Mouse (Mus musculus): ENCODE measurements around the gene Fmn2.

Gene Fmn2

GRCm38 (mm10) chr1:174501661-174502030, at the start of gene Fmn2:
TSS of gene Fmn2 (plus strand) at chr1:174501825.
- DNase-seq = peak; percentile 91

DNA sequence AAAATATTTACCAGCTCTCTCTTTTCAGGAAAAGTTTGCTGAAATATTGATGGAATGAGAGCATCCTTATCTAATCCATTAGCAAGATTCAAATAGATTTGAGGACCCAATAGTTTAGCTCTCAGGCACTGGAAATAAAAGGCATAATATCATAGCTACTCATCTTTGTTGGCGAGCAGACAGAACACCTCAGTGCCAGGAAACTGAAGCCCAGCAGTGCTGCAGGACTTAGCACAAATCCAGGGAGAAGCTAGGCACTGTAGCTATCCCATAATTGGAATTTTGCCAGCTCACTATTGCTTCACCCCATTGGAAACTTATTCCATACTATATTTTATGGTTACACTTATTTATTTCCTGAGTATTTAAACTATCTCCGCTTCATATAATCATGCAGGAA, 46.5 kb upstream of the Fmn2 start:
- DNase-seq = no peak

DNA sequence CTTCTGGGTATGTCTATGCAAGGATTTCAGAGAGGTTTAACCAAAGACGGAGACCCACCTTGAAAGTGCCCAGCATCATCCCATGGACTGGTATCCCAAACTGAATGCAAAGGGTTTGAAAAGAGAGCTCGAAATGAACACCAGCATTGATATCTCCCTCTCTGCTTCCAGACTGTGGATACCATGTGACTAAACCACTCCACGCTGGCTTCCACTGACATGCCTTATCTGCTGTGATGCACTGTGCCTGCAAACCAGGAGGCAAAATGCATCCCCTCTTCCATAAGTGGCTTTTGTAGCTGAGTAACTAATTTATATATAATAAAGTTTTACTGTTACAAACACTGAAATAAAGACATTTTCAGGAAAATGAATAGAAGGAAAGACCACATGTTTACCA, 36.2 kb upstream of the Fmn2 start:
- no peak for DNase-seq

DNA sequence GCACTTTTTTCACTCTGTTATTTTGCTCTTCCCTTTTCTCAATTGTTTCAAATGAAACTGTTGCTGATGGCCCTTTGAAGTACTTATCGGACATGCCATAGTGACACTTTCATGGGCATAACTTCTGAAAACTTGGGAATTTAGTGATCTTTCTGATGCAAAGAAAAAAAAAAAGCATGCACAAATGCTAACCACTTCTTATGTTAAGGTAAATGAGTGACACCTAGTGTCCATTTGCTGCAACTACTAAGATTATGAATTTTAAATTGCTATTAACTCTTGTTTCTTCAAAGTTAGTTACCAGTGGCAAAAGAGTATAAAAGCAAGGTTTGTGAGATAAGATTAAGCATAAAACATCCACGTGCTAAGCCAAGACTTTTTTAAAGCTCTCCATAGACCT, 35.4 kb upstream of the Fmn2 start:
- no peak for DNase-seq

- peak; percentile 54 for DNase-seq
Observed at GRCm38 (mm10) chr1:174469736-174470135, 31.9 kb upstream of the Fmn2 start.

DNA sequence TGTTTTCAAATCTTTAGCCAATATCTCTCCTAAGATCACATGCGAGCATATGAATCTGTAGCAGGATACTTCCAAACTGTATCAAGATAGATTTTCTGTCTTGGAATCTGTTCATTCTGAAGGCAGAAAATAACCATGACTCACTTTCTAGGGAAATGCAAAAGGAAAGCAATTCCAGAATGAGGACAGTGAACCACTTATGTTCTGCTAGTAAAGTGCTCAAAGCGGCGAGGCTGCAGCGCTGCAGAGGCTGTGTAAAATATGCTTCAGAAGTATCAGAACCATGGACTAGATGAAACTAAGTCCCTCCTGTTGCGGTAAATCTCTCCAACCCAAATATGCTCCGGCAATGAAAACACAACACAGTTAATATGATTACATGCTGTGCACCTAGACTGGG, 19.1 kb upstream of the Fmn2 start:
- peak; percentile 48 for DNase-seq

- DNase-seq = no peak
Observed at GRCm38 (mm10) chr1:174500064-174500463, 1.6 kb upstream of the Fmn2 start.

DNA sequence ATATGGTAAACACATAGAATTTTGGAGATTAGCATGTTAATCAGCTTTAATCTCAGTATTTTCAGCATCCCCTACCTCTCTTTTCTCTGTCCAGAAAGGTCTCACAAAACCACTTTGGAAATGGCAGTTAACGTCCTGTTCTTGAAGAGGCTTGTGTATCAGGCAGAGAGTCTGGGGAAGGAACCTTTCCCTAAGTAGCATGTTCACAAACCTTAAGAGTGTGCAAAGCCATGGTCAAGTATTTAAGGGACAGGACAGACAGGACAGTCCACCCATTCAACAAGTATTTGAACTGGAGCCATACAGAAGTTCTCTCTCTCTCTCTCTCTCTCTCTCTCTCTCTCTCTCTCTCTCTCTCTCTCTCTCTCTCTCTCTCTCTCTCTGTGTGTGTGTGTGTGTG, 614 bp upstream of the Fmn2 start:
- DNase-seq = no peak

- DNase-seq = peak; percentile 83
Observed at GRCm38 (mm10) chr1:174502031-174502845, 613 bp downstream of the Fmn2 start.

- DNase-seq = peak; percentile 84
Observed at GRCm38 (mm10) chr1:174502846-174503745, 1.5 kb downstream of the Fmn2 start.

GRCm38 (mm10) chr1:174508571-174509110, 7.0 kb downstream of the Fmn2 start:
- DNase-seq = no peak

DNA sequence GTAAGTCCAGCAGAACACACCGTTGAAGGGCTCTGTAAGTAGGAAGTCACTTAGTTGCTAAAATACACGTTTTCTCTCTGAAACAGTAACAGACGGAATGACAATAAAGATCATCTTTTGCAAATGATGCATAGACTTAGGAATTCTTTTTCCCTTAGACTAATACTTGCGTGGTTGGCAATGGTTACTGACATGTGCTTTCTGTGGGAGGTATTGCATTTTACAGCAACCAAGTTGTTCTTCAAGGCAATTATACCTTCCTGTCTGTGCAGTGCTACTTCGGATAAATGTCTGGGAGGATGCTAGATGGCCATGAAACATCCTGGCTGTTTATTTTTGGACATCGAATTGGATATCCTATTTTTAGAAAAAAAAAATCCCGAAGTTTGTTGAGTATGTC, 11.8 kb downstream of the Fmn2 start:
- peak; percentile 32 for DNase-seq

DNA sequence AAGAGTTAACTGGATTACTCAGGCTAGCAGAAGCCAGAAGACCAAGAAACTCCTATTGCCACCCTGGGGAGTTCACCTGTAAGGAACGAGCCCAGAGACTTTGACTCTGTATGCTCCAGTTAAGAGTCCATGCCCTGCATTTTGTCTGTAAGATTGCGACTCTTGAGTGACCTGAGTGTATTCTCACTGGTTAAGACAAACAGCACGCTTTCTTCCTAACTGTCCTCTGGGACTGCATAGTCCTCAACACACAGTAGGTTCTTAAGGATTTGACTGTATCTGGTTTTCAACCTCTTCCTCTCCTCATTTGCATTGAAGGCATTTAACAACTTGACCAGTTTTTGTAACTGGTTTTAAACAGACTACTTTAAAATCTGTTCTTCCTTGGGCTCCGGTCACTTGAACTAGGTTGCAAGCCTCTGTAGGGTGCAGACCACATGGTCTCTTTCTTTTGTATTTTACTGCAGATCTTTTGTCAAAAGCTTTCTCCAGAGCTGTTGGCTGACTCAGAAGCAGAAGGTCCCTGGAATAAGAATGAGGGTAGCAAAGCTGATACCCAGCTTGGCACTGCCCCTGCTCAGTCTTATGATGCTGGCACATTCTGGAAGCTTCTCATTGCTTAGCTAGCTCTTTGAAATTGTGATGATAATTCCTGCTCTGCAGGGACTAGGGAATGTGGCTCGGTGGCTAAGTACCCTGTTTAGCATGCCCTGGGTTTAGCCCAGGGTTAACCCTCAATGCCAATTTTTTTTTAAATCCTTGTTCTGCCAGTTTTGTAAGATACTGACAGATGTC, 20.5 kb downstream of the Fmn2 start:
- DNase-seq = peak; percentile 53

DNA sequence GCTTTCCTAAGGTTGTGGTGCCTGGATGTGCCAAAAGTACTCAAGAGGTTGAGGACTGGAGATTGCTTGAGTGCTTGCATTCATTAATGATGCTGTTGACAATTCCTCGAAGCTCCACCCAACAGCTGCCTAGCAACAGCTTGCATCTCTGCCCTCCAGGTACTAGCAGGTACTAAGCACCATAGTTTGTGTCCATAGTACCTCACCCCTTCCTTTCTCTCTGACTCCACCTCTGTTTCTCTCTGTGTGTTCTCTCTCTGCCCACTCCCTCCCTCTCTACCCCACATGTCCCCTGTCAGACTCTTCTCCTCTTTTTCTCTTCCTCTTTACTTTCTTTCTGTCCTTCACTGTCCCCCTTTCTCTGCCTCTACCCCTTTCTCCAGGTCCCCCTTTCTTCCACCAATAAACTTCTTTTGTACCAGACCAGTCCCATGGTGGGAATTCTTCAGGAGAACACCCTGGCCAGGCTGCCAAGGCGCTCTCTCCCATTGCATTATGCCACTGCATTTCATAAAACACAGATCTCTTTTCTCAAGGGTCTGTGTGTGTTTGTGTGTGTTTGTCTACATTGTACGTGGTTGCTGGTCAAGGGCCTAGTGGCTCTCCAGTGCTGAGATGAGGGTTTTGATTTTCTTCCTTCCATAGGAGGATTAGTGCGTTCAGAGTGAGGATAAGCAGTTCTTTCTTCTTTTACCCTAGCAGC, 21.3 kb downstream of the Fmn2 start:
- DNase-seq = no peak

- no peak for DNase-seq
Observed at GRCm38 (mm10) chr1:174523512-174523828, 21.8 kb downstream of the Fmn2 start.

GRCm38 (mm10) chr1:174536742-174537453, 35.3 kb downstream of the Fmn2 start:
- DNase-seq = no peak

- DNase-seq = no peak
Observed at GRCm38 (mm10) chr1:174537491-174537890, 35.9 kb downstream of the Fmn2 start.

DNA sequence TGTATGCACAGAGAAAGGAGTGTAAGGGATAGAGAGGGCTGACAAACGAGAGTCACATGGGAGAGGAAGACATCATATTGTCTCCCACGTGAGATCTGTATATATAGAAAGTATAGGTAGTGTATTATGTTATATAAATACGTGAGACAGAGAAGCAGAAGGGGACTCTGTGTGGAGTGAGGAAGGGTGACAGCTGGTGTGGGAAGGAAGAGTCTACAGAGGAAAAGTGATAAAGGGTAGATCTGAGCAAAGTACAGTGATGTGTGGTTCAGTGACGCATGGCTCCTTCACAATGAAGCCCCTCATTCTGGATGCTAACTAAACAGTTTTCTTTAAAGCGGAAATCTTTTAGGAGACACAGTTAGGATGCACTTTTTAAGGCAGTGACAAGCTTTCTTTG, 46.7 kb downstream of the Fmn2 start:
- DNase-seq = peak; percentile 33

GRCm38 (mm10) chr1:174553272-174554007, 51.8 kb downstream of the Fmn2 start:
- DNase-seq = peak; percentile 51

DNA sequence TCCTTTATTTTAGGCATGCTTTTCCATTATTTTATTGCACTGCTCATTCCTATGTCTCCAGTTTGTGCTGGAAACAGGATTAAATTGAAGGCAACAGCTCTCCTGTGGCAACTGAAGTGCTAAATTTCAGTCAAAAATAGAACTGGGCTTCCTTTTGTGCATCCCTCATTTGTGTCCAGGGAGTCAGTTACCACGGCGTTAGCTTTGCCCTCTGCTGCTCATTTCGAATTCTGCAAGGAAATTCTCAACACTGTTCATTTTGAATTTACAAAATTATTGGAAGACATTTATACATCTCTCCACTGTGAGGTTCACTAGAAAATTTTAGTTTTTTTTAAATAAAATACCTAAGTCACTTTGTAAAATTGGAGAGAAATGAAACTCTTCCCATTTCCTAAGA, 53.8 kb downstream of the Fmn2 start:
- no peak for DNase-seq

GRCm38 (mm10) chr1:174557211-174557610, 55.6 kb downstream of the Fmn2 start:
- DNase-seq = peak; percentile 25

All from right cerebral cortex, adult 18-20 months (tissue).